Mouse (Mus musculus) kidney, embryonic 16.5 days (tissue): ENCODE measurements around the gene Olfr94. TPM values are rescaled to one million over a fixed set of nuclear protein-coding genes. Genes with fewer than 3 reads are reported as not detected.
"Not testable (repeated sequence)": the region's sequence is repeated elsewhere in the genome, so short reads cannot be mapped to it uniquely, and the experiment has no call there.

Experiments
- ATAC-seq: fragments of 200-750 bp; cut with Nextera tagmentation; 2 replicates; pipeline ENCODE4 v1.8.0; 2017; ENCODE audit warnings: moderate TSS enrichment; ENCODE audit not compliant: low FRiP score, low TSS enrichment
- H3K27ac ChIP-seq: fragments of 300-500 bp; sonication (generic); 2 replicates; pipeline ENCODE4 v1.5.1; 2014; ENCODE audit warnings: low read length
- H3K27me3 ChIP-seq: fragments of 300-500 bp; sonication (generic); 2 replicates; pipeline ENCODE4 v1.6.1; 2014; ENCODE audit warnings: low read length, control low read depth, mixed read lengths; ENCODE audit not compliant: insufficient read depth
- H3K36me3 ChIP-seq: fragments of 300-500 bp; sonication (generic); 2 replicates; pipeline ENCODE4 v1.6.1; 2014; ENCODE audit warnings: low read length, control low read depth, mixed read lengths; ENCODE audit not compliant: insufficient read depth
- H3K4me1 ChIP-seq: fragments of 300-500 bp; sonication (generic); 2 replicates; pipeline ENCODE4 v1.6.1; 2014; ENCODE audit warnings: low read length, control low read depth, mixed read lengths; ENCODE audit not compliant: insufficient read depth
- H3K4me2 ChIP-seq: fragments of 300-500 bp; sonication (generic); replicated peaks from 2 replicates; pipeline ENCODE4 v1.6.1; 2014; ENCODE audit warnings: low read depth, low read length
- H3K4me3 ChIP-seq: fragments of 300-500 bp; sonication (generic); 2 replicates; pipeline ENCODE4 v1.5.1; 2014; ENCODE audit warnings: mild to moderate bottlenecking, low read length
- H3K9ac ChIP-seq: fragments of 300-500 bp; sonication (generic); replicated peaks from 2 replicates; pipeline ENCODE4 v1.6.1; 2014; ENCODE audit warnings: low read length
- H3K9me3 ChIP-seq: fragments of 300-500 bp; sonication (generic); 2 replicates; pipeline ENCODE4 v1.6.1; 2016; ENCODE audit warnings: low read length, control low read depth
- WGBS: fragments of 180-500 bp; shearing (Covaris S2); extraction: QIAGEN DNeasy Blood & Tissue Kit; methylation state at CpG from one replicate; pipeline ENCODE4 v1.1.7; 2014; 5-methylcytosine and 5-hydroxymethylcytosine counted together
- polyA plus RNA-seq: library from polyadenylated mRNA; unstranded; fragments of >200 nt; fragmentation: Nextera tagmentation; extraction: Ambion mirVana; gene quantifications from 2 replicates; pipeline ENCODE4 v1.2.1, GENCODE M21; 2015

Olfr94 gene
- not detected in 2 replicates for polyA plus RNA-seq

DNA sequence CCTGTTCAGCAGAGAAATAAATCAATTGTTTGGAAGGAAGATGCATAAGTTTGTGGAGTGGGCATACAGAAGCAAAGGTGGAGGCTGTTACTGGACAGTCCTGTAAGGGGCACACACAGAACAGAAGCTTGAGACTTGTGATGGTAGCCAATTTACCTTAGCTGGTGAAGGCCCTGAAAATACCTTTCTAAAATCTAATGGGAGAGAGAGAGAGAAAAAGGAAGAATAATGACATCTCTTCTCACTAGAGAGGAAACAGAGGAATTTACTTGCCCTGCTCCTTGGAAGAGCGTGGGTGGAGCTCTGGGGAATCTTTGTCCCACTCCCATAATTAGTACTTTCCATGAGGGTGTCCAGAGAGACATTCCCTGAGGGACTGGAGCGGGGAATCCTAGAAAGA, at the start of gene Olfr94:
TSS of gene Olfr94 (minus strand) at position 101 of the 400 bp plus-strand sequence.
- Histone ChIP-seq H3K4me1 (0 out of 2 replicates have a peak, but pooled peaks cover 4% of the 10 kb centered on the region), H3K4me3 (no peak within 1 kb of the TSS), H3K9ac (no peak within 1 kb of the TSS), H3K9me3 (no peaks in the 10 kb centered on the region), H3K36me3 (no peaks in the 10 kb centered on the region), H3K27me3 (peaks cover 33% of the 10 kb centered on the region), H3K4me2 (no peak within 1 kb of the TSS), H3K27ac (no peak within 1 kb of the TSS)
- WGBS: 74% methylated on average over 2 of the region's 2 CpGs
- ATAC-seq: no peak

DNA sequence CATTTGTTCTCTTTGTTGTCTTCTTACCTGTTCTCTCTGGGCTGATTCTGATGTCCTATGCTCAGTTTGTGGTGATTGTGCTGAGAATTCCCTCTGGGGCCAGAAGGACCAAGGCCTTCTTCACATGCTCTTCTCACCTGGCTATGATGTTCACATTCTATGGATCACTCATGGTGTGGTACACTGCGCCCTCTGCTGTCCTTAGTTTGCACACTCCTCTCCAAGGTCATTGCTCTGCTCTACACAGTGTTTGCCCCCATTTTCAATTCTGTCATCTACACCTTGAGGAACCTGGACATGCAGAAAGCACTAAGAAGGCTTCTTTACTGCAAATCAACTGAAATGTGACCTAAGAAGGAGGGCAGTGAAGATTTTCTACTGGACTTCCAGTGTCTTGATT, 49.8 kb upstream of the Olfr94 start:
- Histone ChIP-seq H3K27ac (no peak overlapping the region), H3K9me3 (no peaks in the 10 kb centered on the region), H3K9ac (no peak overlapping the region), H3K36me3 (no peaks in the 10 kb centered on the region), H3K4me2 (no peak overlapping the region), H3K4me3 (no peak overlapping the region), H3K4me1 (no peaks in the 10 kb centered on the region), H3K27me3 (no peaks in the 10 kb centered on the region)
- no peak for ATAC-seq
- 21% methylated on average over 1 of the region's 1 CpGs for WGBS

DNA sequence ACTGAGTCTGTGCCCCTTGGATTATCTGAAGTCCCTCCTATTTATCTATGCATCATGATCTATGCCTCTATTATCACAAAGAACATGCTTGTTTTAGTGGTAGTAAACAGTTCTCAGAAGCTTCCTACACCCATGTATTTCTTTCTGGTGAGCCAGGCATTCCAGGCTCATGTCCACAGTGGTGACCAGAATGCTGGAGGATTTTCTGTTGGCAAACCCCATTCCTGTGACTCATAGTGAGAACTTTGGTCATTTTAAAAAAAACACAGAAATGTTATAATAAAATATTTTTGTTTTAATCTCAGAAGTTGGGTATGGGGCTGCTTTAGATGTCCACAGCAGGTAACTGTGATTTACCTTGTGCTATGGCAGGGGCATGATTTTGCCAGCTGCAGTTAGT, 48.7 kb upstream of the Olfr94 start:
- H3K4me2 ChIP-seq: no peak overlapping the region
- H3K4me1 ChIP-seq: no peaks in the 10 kb centered on the region
- H3K27me3 ChIP-seq: no peaks in the 10 kb centered on the region
- H3K9me3 ChIP-seq: no peaks in the 10 kb centered on the region
- no peaks in the 10 kb centered on the region for H3K36me3 ChIP-seq
- ATAC-seq: no peak
- no peak overlapping the region for H3K9ac ChIP-seq
- H3K27ac ChIP-seq: no peak overlapping the region
- no peak overlapping the region for H3K4me3 ChIP-seq

DNA sequence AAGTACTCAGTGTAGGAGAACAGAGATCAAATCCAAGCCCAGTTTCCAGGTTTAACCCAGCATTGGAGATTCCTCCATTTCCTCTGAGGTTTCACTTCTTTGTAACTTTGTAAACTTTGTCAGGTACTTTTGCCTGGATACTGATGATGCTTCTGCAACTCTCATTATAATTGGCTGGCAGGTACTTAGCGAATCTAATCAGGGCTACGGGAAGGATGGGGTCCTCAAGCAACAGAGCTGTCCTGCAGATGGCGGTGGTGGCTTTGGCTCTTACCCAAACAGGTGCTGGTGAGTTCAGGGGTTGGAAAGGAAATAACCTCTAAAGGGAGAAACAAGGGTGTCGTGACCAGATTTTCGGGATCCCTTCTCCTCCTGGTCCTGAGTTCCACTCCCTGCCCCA, 45.9 kb upstream of the Olfr94 start:
- peak; percentile 54; the same call in 1 of the 2 replicates for ATAC-seq
- no peaks in the 10 kb centered on the region for H3K9me3 ChIP-seq
- no peak overlapping the region for H3K9ac ChIP-seq
- no peaks in the 10 kb centered on the region for H3K27me3 ChIP-seq
- no peak overlapping the region for H3K4me3 ChIP-seq
- 23% methylated on average over 5 of the region's 5 CpGs for WGBS
- H3K36me3 ChIP-seq: no peaks in the 10 kb centered on the region
- no peak overlapping the region for H3K4me2 ChIP-seq
- H3K4me1 ChIP-seq: no peaks in the 10 kb centered on the region
- H3K27ac ChIP-seq: no peak overlapping the region

DNA sequence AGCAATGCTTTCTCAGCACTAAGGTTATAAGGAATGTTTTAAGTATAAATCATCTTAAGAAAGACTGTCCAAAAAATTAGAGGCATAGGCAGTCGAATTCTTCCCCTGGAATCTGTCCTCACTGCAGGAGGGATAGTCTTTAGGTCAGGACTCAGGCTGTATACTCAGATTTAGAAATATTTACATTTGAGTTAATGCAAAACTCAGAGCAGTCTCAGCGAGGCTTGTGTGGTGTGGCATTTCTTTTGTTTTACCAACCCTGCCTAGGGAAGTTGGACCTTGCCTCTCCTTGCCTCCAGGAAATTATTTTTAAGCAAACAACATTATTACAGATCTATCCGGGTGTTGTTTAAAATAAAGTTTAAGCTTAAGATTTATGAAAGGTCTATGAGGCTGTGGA, 41.4 kb upstream of the Olfr94 start:
- 51% methylated on average over 3 of the region's 3 CpGs for WGBS
- no peak for ATAC-seq
- no peaks in the 10 kb centered on the region for H3K36me3 ChIP-seq

DNA sequence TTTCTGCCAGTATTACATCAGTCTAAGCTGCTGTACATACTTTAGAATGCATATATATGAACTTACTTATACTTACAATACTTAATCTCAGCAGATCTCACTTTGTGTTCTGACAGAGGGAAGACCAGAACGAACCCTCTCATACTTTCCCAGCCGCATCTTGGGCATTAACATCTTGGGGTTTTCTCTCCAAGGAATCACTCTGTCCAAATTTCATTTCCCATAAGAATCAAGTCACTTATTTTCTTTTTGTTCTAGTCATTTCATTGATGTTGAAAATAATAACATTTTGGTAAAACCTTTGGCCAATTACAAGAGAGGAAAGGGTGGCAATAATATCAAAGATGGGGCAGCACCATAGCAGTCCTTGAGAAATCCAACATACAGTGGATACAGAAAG, 36.4 kb upstream of the Olfr94 start, which contains the start of gene Olfr97:
TSS of gene Olfr97 (minus strand) at position 101 of the 400 bp plus-strand sequence.
- H3K4me1 ChIP-seq, H3K9ac ChIP-seq, H3K4me2 ChIP-seq, H3K9me3 ChIP-seq, ATAC-seq, H3K4me3 ChIP-seq, H3K27ac ChIP-seq, H3K27me3 ChIP-seq, H3K36me3 ChIP-seq: not testable (repeated sequence)
- 76% methylated on average over 2 of the region's 2 CpGs for WGBS

More for the DNA sequence above, 41.4 kb upstream of the Olfr94 start:
- H3K4me3 ChIP-seq: no peak overlapping the region
- no peak overlapping the region for H3K4me2 ChIP-seq
- no peaks in the 10 kb centered on the region for H3K9me3 ChIP-seq
- no peaks in the 10 kb centered on the region for H3K4me1 ChIP-seq
- H3K27ac ChIP-seq: no peak overlapping the region
- H3K9ac ChIP-seq: no peak overlapping the region
- H3K27me3 ChIP-seq: no peaks in the 10 kb centered on the region

DNA sequence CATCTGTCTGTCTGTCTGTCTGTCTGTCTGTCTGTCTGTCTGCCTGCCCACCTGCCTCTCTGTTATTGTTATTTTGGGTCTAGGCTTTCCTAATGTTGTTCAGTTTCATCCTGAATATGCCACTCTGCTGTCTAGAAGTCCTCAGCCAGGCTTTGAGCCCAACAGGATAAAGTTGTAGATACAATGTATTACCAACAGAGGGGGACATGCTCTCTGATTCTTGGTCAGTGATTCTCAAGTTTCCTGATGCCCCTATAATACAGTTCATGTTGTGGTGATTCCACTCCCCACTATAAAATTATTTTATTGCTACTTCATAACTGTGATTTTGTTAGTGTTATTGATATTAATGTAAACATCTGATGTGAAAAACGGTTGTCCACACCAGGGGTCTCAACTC, 21.1 kb upstream of the Olfr94 start:
- Histone ChIP-seq H3K27me3 (no peaks in the 10 kb centered on the region), H3K9me3 (peaks cover 7% of the 10 kb centered on the region; the same call in 1 of the 2 replicates), H3K4me3 (no peak overlapping the region), H3K9ac (no peak overlapping the region), H3K27ac (no peak overlapping the region), H3K4me1 (no peaks in the 10 kb centered on the region), H3K36me3 (no peaks in the 10 kb centered on the region), H3K4me2 (no peak overlapping the region)
- ATAC-seq: no peak
- WGBS: 31% methylated on average over 1 of the region's 1 CpGs

DNA sequence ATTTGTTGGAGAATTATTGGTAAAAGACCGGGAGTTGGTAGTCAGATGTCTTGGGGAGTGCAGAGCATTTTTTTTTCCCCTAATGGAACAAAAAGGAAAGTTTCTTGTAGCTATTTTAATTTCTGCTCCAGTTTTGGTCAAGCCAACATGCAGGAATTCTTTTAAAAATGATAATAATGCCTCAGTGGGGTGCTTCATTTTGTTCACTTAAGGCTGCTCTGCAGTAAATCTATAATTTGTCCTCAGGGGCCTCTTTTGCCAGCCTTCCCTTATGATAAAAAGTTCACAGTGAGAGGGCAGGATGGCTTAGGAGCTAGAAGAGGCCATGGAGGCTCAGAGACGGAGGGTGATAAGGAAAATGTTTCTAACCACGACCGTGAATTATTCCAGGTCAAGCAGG, 19.1 kb upstream of the Olfr94 start, which contains the start of gene Olfr96:
TSS of gene Olfr96 (plus strand) at position 301 of the 400 bp plus-strand sequence.
- H3K27ac ChIP-seq: no peak within 1 kb of the TSS
- H3K36me3 ChIP-seq: no peaks in the 10 kb centered on the region
- H3K4me1 ChIP-seq: no peaks in the 10 kb centered on the region
- no peak within 1 kb of the TSS for H3K9ac ChIP-seq
- H3K9me3 ChIP-seq: peaks cover 7% of the 10 kb centered on the region; the same call in 1 of the 2 replicates
- no peak within 1 kb of the TSS for H3K4me2 ChIP-seq
- 64% methylated on average over 4 of the region's 4 CpGs for WGBS
- ATAC-seq: no peak
- no peak within 1 kb of the TSS for H3K4me3 ChIP-seq
- no peaks in the 10 kb centered on the region for H3K27me3 ChIP-seq

DNA sequence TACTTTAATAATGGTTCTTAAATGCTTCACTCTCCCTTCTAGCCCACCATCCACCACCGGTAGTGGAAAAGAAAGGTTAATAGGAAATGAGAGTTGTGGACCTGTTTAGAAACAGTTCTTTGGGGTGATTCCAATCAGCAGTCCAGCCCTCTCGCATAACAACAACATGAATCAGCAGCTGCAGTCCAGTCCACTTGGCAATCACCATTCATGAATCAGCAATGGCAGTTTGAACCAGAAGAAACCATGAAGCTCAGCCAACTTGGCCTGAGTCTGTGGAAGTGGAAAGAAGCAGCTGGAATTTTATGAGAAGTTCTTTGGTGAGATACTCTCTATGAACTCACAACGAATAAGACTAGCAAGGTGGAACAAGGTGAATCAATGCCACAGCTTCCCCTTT, 17.7 kb upstream of the Olfr94 start:
- peaks cover 7% of the 10 kb centered on the region; the same call in 1 of the 2 replicates for H3K9me3 ChIP-seq
- no peak overlapping the region for H3K4me2 ChIP-seq
- H3K9ac ChIP-seq: no peak overlapping the region
- H3K36me3 ChIP-seq: no peaks in the 10 kb centered on the region
- 72% methylated on average over 3 of the region's 3 CpGs for WGBS
- no peak for ATAC-seq
- H3K27me3 ChIP-seq: no peaks in the 10 kb centered on the region
- no peak overlapping the region for H3K27ac ChIP-seq
- no peak overlapping the region for H3K4me3 ChIP-seq
- H3K4me1 ChIP-seq: no peaks in the 10 kb centered on the region

DNA sequence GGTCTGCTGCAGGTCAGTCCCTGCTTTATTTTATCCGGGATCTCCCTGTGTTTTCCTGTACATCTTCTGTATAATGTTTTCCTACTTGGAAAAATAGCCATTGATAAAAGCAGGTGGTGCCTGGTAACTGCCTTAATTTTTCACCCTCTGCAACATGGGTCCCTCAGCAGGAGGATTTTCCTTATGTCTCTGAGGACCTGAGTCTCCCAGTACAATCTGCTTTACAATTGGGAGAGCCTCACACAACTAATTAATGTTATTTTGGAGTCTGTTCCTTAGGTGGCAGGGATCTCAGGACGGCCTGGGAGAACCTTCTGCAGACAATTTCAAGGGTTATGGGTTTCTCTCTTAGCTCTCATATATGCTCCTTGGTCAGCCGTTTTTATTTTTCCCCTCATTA, 12.2 kb upstream of the Olfr94 start, which contains the start of gene Olfr95:
TSS of gene Olfr95 (minus strand) at position 101 of the 400 bp plus-strand sequence.
- no peaks in the 10 kb centered on the region for H3K4me1 ChIP-seq
- no peak for ATAC-seq
- H3K9ac ChIP-seq: no peak within 1 kb of the TSS
- H3K4me2 ChIP-seq: no peak within 1 kb of the TSS
- H3K4me3 ChIP-seq: no peak within 1 kb of the TSS
- 65% methylated on average over 3 of the region's 3 CpGs for WGBS
- H3K36me3 ChIP-seq: no peaks in the 10 kb centered on the region
- peaks cover 4% of the 10 kb centered on the region; the same call in 1 of the 2 replicates for H3K9me3 ChIP-seq
- H3K27me3 ChIP-seq: peaks cover 18% of the 10 kb centered on the region
- no peak within 1 kb of the TSS for H3K27ac ChIP-seq
